Mouse (Mus musculus): ENCODE results near the gene Nek7. TPM values are rescaled to one million over a fixed set of nuclear protein-coding genes. Genes with fewer than 3 reads are reported as not detected.

Gene Nek7
- polyA plus RNA-seq (2012; rRNA removed), result 7.2 and 7.5 TPM in 2 replicates

DNA sequence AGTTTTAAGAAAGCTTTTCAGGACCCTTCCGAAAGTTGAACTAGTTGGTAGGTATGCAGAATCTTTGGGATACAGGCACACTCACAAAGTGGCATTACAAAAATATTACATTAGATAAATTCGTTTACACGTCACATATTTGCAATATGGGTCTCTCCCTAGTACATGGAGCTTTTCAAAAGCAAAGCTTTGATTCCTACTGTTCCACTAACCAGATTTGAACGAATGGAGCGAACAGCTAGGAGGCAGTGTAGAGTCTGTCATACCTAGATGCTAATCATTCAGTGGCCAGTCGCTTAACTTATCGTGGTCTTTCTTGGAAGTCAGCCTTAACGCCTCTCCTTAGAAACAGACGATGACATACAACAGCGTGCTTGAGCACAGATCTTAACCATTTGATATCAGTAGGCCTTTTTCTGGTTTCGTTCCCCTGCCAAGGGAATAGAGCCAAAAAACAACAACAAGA lies at the start of gene Nek7:
Nek7 (minus strand) TSS at position 146 of the 466 bp plus-strand sequence.

Other genes starting within 250 kb of the Nek7 start
- gene Lhx9, start 228.4 kb upstream of the Nek7 start, polyA plus RNA-seq (2012; rRNA removed), result 0.02 TPM in 2 replicates
- gene 2310009B15Rik, start 236.7 kb upstream of the Nek7 start, polyA plus RNA-seq (2012; rRNA removed), result 13.3 and 14.1 TPM in 2 replicates

Measured in liver, embryonic 18 days (tissue).